16 mouse cellular contexts compared by ENCODE assay signal in the genomic region with DNA sequence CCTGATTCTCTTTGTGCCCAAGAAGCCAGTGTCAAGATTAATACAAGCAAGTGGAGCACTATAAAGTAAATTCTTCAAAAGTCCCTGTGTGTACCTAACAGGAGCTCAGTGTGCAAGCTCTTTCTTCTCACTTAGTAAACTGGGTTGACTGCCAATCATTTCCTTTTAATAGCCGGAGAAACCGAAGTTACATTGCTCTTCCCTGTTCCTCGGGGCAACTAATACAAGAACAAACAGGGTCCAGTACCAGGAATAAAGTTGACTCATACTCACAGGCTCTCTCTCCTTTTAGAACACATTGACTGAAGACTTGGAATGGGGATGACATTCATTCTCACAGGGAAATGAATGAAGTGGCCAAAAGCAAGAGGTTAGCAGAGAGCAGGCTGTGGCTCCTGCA. TPM values are rescaled to one million over a fixed set of nuclear protein-coding genes. Genes with fewer than 3 reads are reported as not detected.
A peak's percentile ranks its signal among the peaks of the same experiment; 100 is the strongest.
DNase-seq lines count a peak whose midpoint lies in the region; ATAC-seq and TF ChIP-seq lines count a peak whose summit lies in the region.
"Had no signal": no experiment of that assay in that cellular context is flagged by ENCODE, and none has a peak within 500 bp of the region (broad histone marks: within the 10 kb centered on the region; RNA-seq: fewer than 3 reads in every experiment).

No protein-coding gene starts in this region.

- no peak overlapping the region for H3K9ac ChIP-seq in midbrain, embryonic 11.5 days (ENCODE audit: low read length)
- H3K9ac ChIP-seq in midbrain, embryonic 15.5 days: no peak overlapping the region
- peak overlapping the region; percentile 52 for H3K9ac ChIP-seq in heart, postnatal 0 days (replicated peaks; ENCODE audit: low read depth, low read length)
- H3K9ac ChIP-seq in stomach, postnatal 0 days (ENCODE audit: low read length): no peak overlapping the region
- H3K9ac ChIP-seq: forebrain, embryonic 15.5 days; hindbrain, embryonic 14.5 days; midbrain, embryonic 12.5 days had no signal

- H3K4me2 ChIP-seq in midbrain, embryonic 11.5 days: no peak overlapping the region
- no peak overlapping the region for H3K4me2 ChIP-seq in midbrain, embryonic 15.5 days
- H3K4me2 ChIP-seq in heart, postnatal 0 days (ENCODE audit: low read depth, low read length): peak overlapping the region; percentile 55
- no peak overlapping the region for H3K4me2 ChIP-seq in stomach, postnatal 0 days (replicated peaks; ENCODE audit: low read depth)
- H3K4me2 ChIP-seq: forebrain, embryonic 15.5 days; hindbrain, embryonic 14.5 days; midbrain, embryonic 12.5 days had no signal

- no peaks in the 10 kb centered on the region for H3K27me3 ChIP-seq in heart, embryonic 10.5 days (ENCODE audit: insufficient read depth, poor library complexity, severe bottlenecking)
- no peaks in the 10 kb centered on the region for H3K27me3 ChIP-seq in midbrain, embryonic 11.5 days (ENCODE audit: control insufficient read depth, insufficient read depth, low read length)
- H3K27me3 ChIP-seq in midbrain, embryonic 15.5 days (replicated peaks): no peaks in the 10 kb centered on the region
- no peaks in the 10 kb centered on the region for H3K27me3 ChIP-seq in heart, postnatal 0 days (ENCODE audit: control insufficient read depth, insufficient read depth, low read length)
- H3K27me3 ChIP-seq in stomach, postnatal 0 days (ENCODE audit: control insufficient read depth, insufficient read depth, low read length): no peaks in the 10 kb centered on the region
- H3K27me3 ChIP-seq: forebrain, embryonic 15.5 days; midbrain, embryonic 12.5 days had no signal

- H3K4me1 ChIP-seq in heart, embryonic 10.5 days: peaks cover 33% of the 10 kb centered on the region
- H3K4me1 ChIP-seq in midbrain, embryonic 11.5 days (ENCODE audit: control insufficient read depth, insufficient read depth, low read length): no peaks in the 10 kb centered on the region
- H3K4me1 ChIP-seq in midbrain, embryonic 15.5 days: no peaks in the 10 kb centered on the region
- peaks cover 47% of the 10 kb centered on the region for H3K4me1 ChIP-seq in heart, postnatal 0 days (ENCODE audit: control insufficient read depth, insufficient read depth)
- H3K4me1 ChIP-seq in stomach, postnatal 0 days (replicated peaks; ENCODE audit: control insufficient read depth, insufficient read depth): no peaks in the 10 kb centered on the region
- H3K4me1 ChIP-seq: midbrain, embryonic 12.5 days had no signal

- peak overlapping the region; percentile 89 for H3K27ac ChIP-seq in heart, embryonic 10.5 days
- H3K27ac ChIP-seq in midbrain, embryonic 11.5 days (ENCODE audit: low read depth, low read length): no peak overlapping the region
- H3K27ac ChIP-seq in midbrain, embryonic 15.5 days: no peak overlapping the region
- peak overlapping the region; percentile 98 for H3K27ac ChIP-seq in heart, postnatal 0 days (ENCODE audit: low read depth)
- peak overlapping the region; percentile 53; the same call in 1 of the 2 replicates for H3K27ac ChIP-seq in stomach, postnatal 0 days (replicated peaks)
- H3K27ac ChIP-seq: forebrain, embryonic 15.5 days; hindbrain, embryonic 14.5 days; midbrain, embryonic 12.5 days had no signal

- 70% methylated on average over 3 of the region's 3 CpGs for WGBS in heart, embryonic 10.5 days
- 86% methylated on average over 3 of the region's 3 CpGs for WGBS in midbrain, embryonic 11.5 days
- 77% methylated on average over 3 of the region's 3 CpGs for WGBS in midbrain, embryonic 15.5 days
- WGBS in heart, postnatal 0 days: 21% methylated on average over 3 of the region's 3 CpGs
- 51% methylated on average over 3 of the region's 3 CpGs for WGBS in stomach, postnatal 0 days

- no peak for ATAC-seq in midbrain, embryonic 11.5 days (ENCODE audit: low FRiP score)
- ATAC-seq in midbrain, embryonic 15.5 days (replicated peaks): no peak
- ATAC-seq in heart, postnatal 0 days (ENCODE audit: insufficient read depth, low read depth): no peak
- peak; percentile 55 for ATAC-seq in stomach, postnatal 0 days (ENCODE audit: low FRiP score, low TSS enrichment)
- ATAC-seq: activated CD4-positive, CD25-positive, alpha-beta regulatory T cell, adult 4 months; forebrain, embryonic 15.5 days had no signal

- no peak for DNase-seq in heart, embryonic 10.5 days (ENCODE audit: low spot score)
- no peak for DNase-seq in heart, postnatal 4 days
- peak; percentile 76 for DNase-seq in midbrain, embryonic 11.5 days (ENCODE audit: low spot score, missing footprints)
- peak; percentile 70 for DNase-seq in heart, postnatal 0 days (ENCODE audit: low spot score)
- DNase-seq in stomach, postnatal 0 days (ENCODE audit: low spot score): no peak
- DNase-seq in left cerebral cortex, postnatal 25 days (ENCODE audit: low spot score in 2 of 2): no peak
- no peak for DNase-seq in cerebellum, adult 18-20 months
- DNase-seq: cerebellum, adult 9-11 months; embryo, embryonic 11 days; kidney, adult 2 months; thymus, postnatal 14 days had no signal

- no peaks in the 10 kb centered on the region for H3K36me3 ChIP-seq in heart, embryonic 10.5 days
- H3K36me3 ChIP-seq in midbrain, embryonic 11.5 days (ENCODE audit: control insufficient read depth, insufficient read depth, low read length): no peaks in the 10 kb centered on the region
- no peaks in the 10 kb centered on the region for H3K36me3 ChIP-seq in midbrain, embryonic 15.5 days (replicated peaks)
- no peaks in the 10 kb centered on the region for H3K36me3 ChIP-seq in heart, postnatal 0 days (replicated peaks; ENCODE audit: control insufficient read depth, insufficient read depth, low read length)
- no peaks in the 10 kb centered on the region for H3K36me3 ChIP-seq in stomach, postnatal 0 days (ENCODE audit: control insufficient read depth, insufficient read depth, low read length)
- H3K36me3 ChIP-seq: forebrain, embryonic 15.5 days; midbrain, embryonic 12.5 days had no signal

- intact Hi-C loops in left cerebral cortex, postnatal 25 days (cut with DNase I): no loop called here

- H3K9me3 ChIP-seq in heart, embryonic 10.5 days: no peaks in the 10 kb centered on the region
- H3K9me3 ChIP-seq in midbrain, embryonic 11.5 days (ENCODE audit: control insufficient read depth, low read length): no peaks in the 10 kb centered on the region
- H3K9me3 ChIP-seq in midbrain, embryonic 15.5 days: no peaks in the 10 kb centered on the region
- H3K9me3 ChIP-seq in heart, postnatal 0 days (replicated peaks; ENCODE audit: control insufficient read depth, low read length): no peaks in the 10 kb centered on the region
- no peaks in the 10 kb centered on the region for H3K9me3 ChIP-seq in stomach, postnatal 0 days (ENCODE audit: control insufficient read depth, low read length)
- H3K9me3 ChIP-seq: forebrain, embryonic 15.5 days; midbrain, embryonic 12.5 days had no signal

- no peak for TF ChIP-seq EP300 in heart, postnatal 0 days (IDR thresholded peaks at IDR 0.05; ENCODE audit: low read depth)
- no peak for TF ChIP-seq EP300 in stomach, postnatal 0 days (optimal IDR thresholded peaks at IDR 0.05)

- no peak overlapping the region for H3K4me3 ChIP-seq in heart, embryonic 10.5 days
- no peak overlapping the region for H3K4me3 ChIP-seq in midbrain, embryonic 11.5 days (ENCODE audit: low read depth, low read length)
- H3K4me3 ChIP-seq in midbrain, embryonic 15.5 days: no peak overlapping the region
- H3K4me3 ChIP-seq in heart, postnatal 0 days (ENCODE audit: low read depth, low read length): no peak overlapping the region
- H3K4me3 ChIP-seq in stomach, postnatal 0 days (ENCODE audit: low read depth, low read length): no peak overlapping the region
- H3K4me3 ChIP-seq: forebrain, embryonic 15.5 days; midbrain, embryonic 12.5 days had no signal

- TF ChIP-seq CTCF in heart, postnatal 0 days (IDR thresholded peaks at IDR 0.05; ENCODE audit: low read depth): no peak
- no peak for TF ChIP-seq CTCF in stomach, postnatal 0 days (IDR thresholded peaks at IDR 0.05; ENCODE audit: low read depth)

RNA-seq across cellular contexts. Expression of a gene that starts 37.8 kb away (rescaled TPM):
- 76.5 and 91.2 TPM in 2 replicates for polyA plus RNA-seq in heart, embryonic 10.5 days (2016; fragmentation: Nextera tagmentation; extraction: Ambion mirVana)
- total RNA-seq in heart, postnatal 4 days (2021): 100 to 1,000 TPM; 178 to 191 TPM
- 31.9 and 36.3 TPM in 2 replicates for polyA plus RNA-seq in midbrain, embryonic 11.5 days (2014; fragmentation: Nextera tagmentation; extraction: Ambion mirVana)
- 9.0 and 9.7 TPM in 2 replicates for polyA plus RNA-seq in midbrain, embryonic 15.5 days (2015; fragmentation: Nextera tagmentation; extraction: Ambion mirVana)
- 213 and 255 TPM in 2 replicates for total RNA-seq in heart, postnatal 0 days (2014; rRNA removed; ENCODE audit: low replicate concordance)
- 73.4 and 104 TPM in 2 replicates for polyA plus RNA-seq in heart, postnatal 0 days (2015; fragmentation: Nextera tagmentation; extraction: Ambion mirVana)
- 32.0 and 32.1 TPM in 2 replicates for polyA plus RNA-seq in stomach, postnatal 0 days (2015; fragmentation: Nextera tagmentation; extraction: Ambion mirVana)
- 10 to 100 TPM; 23.0 to 23.2 TPM for total RNA-seq in left cerebral cortex, postnatal 25 days (2021)

Comparison
In these comparisons a context has a peak if more than half of its experiments do, and no peak if none do; other contexts are left out.
1. DNase-seq: peak in midbrain, embryonic 11.5 days (single experiment) and heart, postnatal 0 days (single experiment); none in heart, embryonic 10.5 days (single experiment), heart, postnatal 4 days (single experiment), stomach, postnatal 0 days (single experiment), left cerebral cortex, postnatal 25 days (0 of 2) and cerebellum, adult 18-20 months (0 of 2).
2. H3K27ac ChIP-seq: peak in heart, embryonic 10.5 days (single experiment), heart, postnatal 0 days (single experiment) and stomach, postnatal 0 days (single experiment); none in midbrain, embryonic 11.5 days (single experiment) and midbrain, embryonic 15.5 days (single experiment).